Mouse (Mus musculus) mature B cell (primary cell): ENCODE data around the gene Iqcj.

Source experiments
- in situ Hi-C: fragments of 300-500 bp; cut with MboI; formaldehyde crosslinking; loops from 2 replicates; pipeline ENCODE4 v1.14.3; 2019

Gene Iqcj

GRCm38 (mm10) chr3:67892026-67892705 lies at the start of gene Iqcj, which contains the start of gene Iqschfp:
Gene Iqcj, plus strand, starts transcription at chr3:67892220.
Gene Iqschfp, plus strand, starts transcription at chr3:67892232.
- in situ Hi-C loops: no loop called here

- in situ Hi-C loops: no loop called here
Measured at GRCm38 (mm10) chr3:67852397-67852796, 39.6 kb upstream of the Iqcj start.

GRCm38 (mm10) chr3:67861524-67861923 lies 30.5 kb upstream of the Iqcj start:
- in situ Hi-C loops: no loop called here

- in situ Hi-C loops: no loop called here
Measured at GRCm38 (mm10) chr3:67867420-67868065, 24.5 kb upstream of the Iqcj start.

- in situ Hi-C loops: no loop called here
Measured at GRCm38 (mm10) chr3:67869424-67869823, 22.6 kb upstream of the Iqcj start.

GRCm38 (mm10) chr3:67877253-67877652 lies 14.8 kb upstream of the Iqcj start:
- in situ Hi-C loops: no loop called here

GRCm38 (mm10) chr3:67884335-67884734 lies 7.7 kb upstream of the Iqcj start:
- in situ Hi-C loops: no loop called here

GRCm38 (mm10) chr3:67886176-67886575 lies 5.8 kb upstream of the Iqcj start:
- in situ Hi-C loops: no loop called here

- in situ Hi-C loops: no loop called here
Measured at GRCm38 (mm10) chr3:67887251-67887650, 4.8 kb upstream of the Iqcj start.

- in situ Hi-C loops: no loop called here
Measured at GRCm38 (mm10) chr3:67892768-67893167, 748 bp downstream of the Iqcj start.

GRCm38 (mm10) chr3:67902517-67902916 lies 10.5 kb downstream of the Iqcj start:
- in situ Hi-C loops: no loop called here

GRCm38 (mm10) chr3:67908586-67908985 lies 16.6 kb downstream of the Iqcj start:
- in situ Hi-C loops: no loop called here

GRCm38 (mm10) chr3:67918098-67918497 lies 26.1 kb downstream of the Iqcj start:
- in situ Hi-C loops: no loop called here

GRCm38 (mm10) chr3:67918634-67919259 lies 26.7 kb downstream of the Iqcj start:
- in situ Hi-C loops: no loop called here

- in situ Hi-C loops: no loop called here
Measured at GRCm38 (mm10) chr3:67923095-67923494, 31.1 kb downstream of the Iqcj start.

GRCm38 (mm10) chr3:67925453-67925852 lies 33.4 kb downstream of the Iqcj start:
- in situ Hi-C loops: no loop called here

- in situ Hi-C loops: no loop called here
Measured at GRCm38 (mm10) chr3:67930424-67931133, 38.6 kb downstream of the Iqcj start.

GRCm38 (mm10) chr3:67931181-67931580 lies 39.2 kb downstream of the Iqcj start:
- in situ Hi-C loops: no loop called here

GRCm38 (mm10) chr3:67931914-67932313 lies 39.9 kb downstream of the Iqcj start:
- in situ Hi-C loops: no loop called here

GRCm38 (mm10) chr3:67935829-67936228 lies 43.8 kb downstream of the Iqcj start:
- in situ Hi-C loops: no loop called here

GRCm38 (mm10) chr3:67947000-67947399 lies 55.0 kb downstream of the Iqcj start:
- in situ Hi-C loops: no loop called here

- in situ Hi-C loops: no loop called here
Measured at GRCm38 (mm10) chr3:67952517-67952940, 60.5 kb downstream of the Iqcj start.
